Mouse (Mus musculus) heart, adult 8-10 months (tissue): ENCODE measurements around the gene Mfsd4a. TPM values are rescaled to one million over a fixed set of nuclear protein-coding genes. Genes with fewer than 3 reads are reported as not detected.

Source experiments
- DNase-seq: peaks from one replicate; pipeline ENCODE4 v3.0.0; 2022; ENCODE audit warnings: low spot score
- total RNA-seq, 4 experiments: library from RNA; stranded (reverse); gene quantifications; 2 replicates each; pipeline ENCODE4 v1.2.4; 2022

Gene Mfsd4a
- total RNA-seq, 4 experiments from 2014 or later = 4.7 to 9.4 (median 7.7) TPM

- no peak for DNase-seq
These were observed 77.6 kb downstream of the Mfsd4a start for GRCm38 (mm10) chr1:131990083-131990760.

- DNase-seq = no peak
These were observed 78.4 kb downstream of the Mfsd4a start for GRCm38 (mm10) chr1:131989476-131989875.

GRCm38 (mm10) chr1:131987432-131987831 is 80.4 kb downstream of the Mfsd4a start:
- no peak for DNase-seq

- no peak for DNase-seq
These were observed 84.1 kb downstream of the Mfsd4a start for GRCm38 (mm10) chr1:131983806-131984205.

- peak; percentile 75 for DNase-seq
These were observed 85.0 kb downstream of the Mfsd4a start for GRCm38 (mm10) chr1:131982907-131983306.

- DNase-seq = peak; percentile 68
These were observed 86.4 kb downstream of the Mfsd4a start for GRCm38 (mm10) chr1:131981378-131982013.

- no peak for DNase-seq
These were observed 87.4 kb downstream of the Mfsd4a start for GRCm38 (mm10) chr1:131980471-131980870.

GRCm38 (mm10) chr1:131976886-131977285 is 91.0 kb downstream of the Mfsd4a start:
- no peak for DNase-seq

- no peak for DNase-seq
These were observed 93.9 kb downstream of the Mfsd4a start for GRCm38 (mm10) chr1:131973991-131974390.

Other genes starting within 250 kb of the Mfsd4a start
- 10 to 100 TPM; 51.3 to 79.6 (median 60.3) TPM for gene Slc41a1, start 240.6 kb downstream of the Mfsd4a start, total RNA-seq
- 10 to 100 TPM in 3 of 4 experiments, 1 to 10 TPM in 1; 8.9 to 13.5 (median 10.5) TPM for gene Rab29, start 200.8 kb downstream of the Mfsd4a start, total RNA-seq
- gene Nucks1, start 157.5 kb downstream of the Mfsd4a start, total RNA-seq = 10 to 100 TPM; 55.6 to 68.7 (median 62.6) TPM
- 1 to 10 TPM; 2.4 to 4.7 (median 3.3) TPM for gene Slc45a3, start 105.1 kb downstream of the Mfsd4a start, total RNA-seq
- 10 to 100 TPM; 62.5 to 79.4 (median 76.0) TPM for gene Elk4, start 60.5 kb downstream of the Mfsd4a start, total RNA-seq
- 10 to 100 TPM; 16.9 to 21.5 (median 18.3) TPM for gene Cdk18, start 71.6 kb upstream of the Mfsd4a start, total RNA-seq
- gene Lemd1, start 123.4 kb upstream of the Mfsd4a start, total RNA-seq = not detected
- gene AC124108.1, start 123.4 kb upstream of the Mfsd4a start, total RNA-seq = under 1 TPM in 1 of 4 experiments, not detected in 3; 0.09 TPM
- not detected for gene Gm10188, start 161.7 kb upstream of the Mfsd4a start, total RNA-seq
- gene Klhdc8a, start 230.6 kb upstream of the Mfsd4a start, total RNA-seq = 10 to 100 TPM; 11.8 to 22.9 (median 17.5) TPM
- gene Nuak2, start 248.1 kb upstream of the Mfsd4a start, total RNA-seq = 1 to 10 TPM; 3.8 to 5.2 (median 4.0) TPM